Mouse (Mus musculus) G1E (cell line): ENCODE results near the gene Hist1h2bq.
"Not testable (repeated sequence)": the region's sequence is repeated elsewhere in the genome, so short reads cannot be mapped to it uniquely, and the experiment has no call there.

ENCODE experiments used
- CTCF ChIP-seq: IDR thresholded peaks from 2 replicates; pipeline ENCODE4 v1.5.1; 2012; ENCODE audit warnings: low read depth, low read length, inconsistent platforms, mixed read lengths
- GATA1 ChIP-seq: IDR thresholded peaks from 2 replicates; pipeline ENCODE4 v1.6.1; 2012; ENCODE audit warnings: borderline replicate concordance, low read length, inconsistent platforms, mixed read lengths
- GATA2 ChIP-seq: IDR thresholded peaks from 2 replicates; pipeline ENCODE4 v1.6.1; 2012; ENCODE audit warnings: low read depth, low read length, inconsistent platforms, borderline replicate concordance
- TAL1 ChIP-seq: conservative IDR thresholded peaks from 2 replicates; pipeline ENCODE4 v1.6.1; 2012; ENCODE audit warnings: low read depth, low read length, inconsistent platforms, mixed read lengths

DNA sequence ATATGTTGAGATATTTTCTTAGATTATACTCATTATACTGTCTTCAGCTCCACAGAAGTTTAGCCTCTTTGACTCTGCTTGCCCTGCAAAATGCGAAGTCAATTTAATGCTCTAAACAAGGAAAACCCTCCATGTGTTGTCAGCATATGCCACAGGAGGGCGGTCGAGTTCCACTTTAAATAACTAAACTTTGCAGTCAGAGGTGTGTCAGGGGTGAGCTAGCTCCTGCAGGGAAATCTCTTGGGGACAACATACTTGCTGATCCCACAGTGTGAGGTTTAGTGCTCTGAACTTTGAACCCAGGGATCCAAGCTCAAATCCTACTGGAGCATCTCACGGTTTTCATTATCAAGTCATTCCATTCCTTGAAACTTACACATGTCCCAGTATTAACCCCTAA, 30.5 kb upstream of the Hist1h2bq start:
- not testable (repeated sequence) for TF ChIP-seq CTCF, GATA2, TAL1, GATA1
